Mouse (Mus musculus) gonadal fat pad, adult 2 months (tissue): ENCODE results near the gene Stk32c. TPM values are rescaled to one million over a fixed set of nuclear protein-coding genes. Genes with fewer than 3 reads are reported as not detected.

Experiments used
- DNase-seq: peaks from one replicate; pipeline ENCODE4 v3.0.0-alpha.2; 2012; ENCODE audit warnings: low read depth
- polyA plus RNA-seq: library from polyadenylated mRNA; depleted of rRNA; stranded (reverse); fragments of >200 nt; gene quantifications from 2 replicates; pipeline ENCODE4 v1.2.3, GENCODE M21; 2012

Stk32c gene
- polyA plus RNA-seq, 1 experiment: 6.6 TPM

GRCm38 (mm10) chr7:139229837-139230236 lies 16.7 kb upstream of the Stk32c start:
- DNase-seq: no peak

- no peak for DNase-seq
Observed at GRCm38 (mm10) chr7:139228447-139229171, 15.5 kb upstream of the Stk32c start.

DNA sequence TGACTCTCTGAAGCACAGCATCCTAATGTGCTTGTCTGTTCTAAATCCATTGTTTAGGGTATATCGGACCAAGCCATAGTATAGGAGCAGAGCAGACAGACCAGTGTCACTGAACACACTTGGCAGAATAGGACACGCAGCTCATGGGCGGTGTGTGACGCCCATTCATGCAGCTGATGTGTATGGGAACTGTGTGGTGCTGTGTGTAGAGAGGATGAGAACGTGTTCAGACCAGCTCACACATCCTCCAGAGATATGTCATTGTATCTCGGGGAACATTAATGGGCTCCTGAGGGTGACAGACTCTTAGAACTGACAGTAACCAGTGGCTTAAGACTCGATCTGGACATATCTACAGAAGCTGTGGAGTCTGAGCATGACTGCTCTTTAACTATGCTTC lies 13.3 kb upstream of the Stk32c start:
- DNase-seq: no peak

DNA sequence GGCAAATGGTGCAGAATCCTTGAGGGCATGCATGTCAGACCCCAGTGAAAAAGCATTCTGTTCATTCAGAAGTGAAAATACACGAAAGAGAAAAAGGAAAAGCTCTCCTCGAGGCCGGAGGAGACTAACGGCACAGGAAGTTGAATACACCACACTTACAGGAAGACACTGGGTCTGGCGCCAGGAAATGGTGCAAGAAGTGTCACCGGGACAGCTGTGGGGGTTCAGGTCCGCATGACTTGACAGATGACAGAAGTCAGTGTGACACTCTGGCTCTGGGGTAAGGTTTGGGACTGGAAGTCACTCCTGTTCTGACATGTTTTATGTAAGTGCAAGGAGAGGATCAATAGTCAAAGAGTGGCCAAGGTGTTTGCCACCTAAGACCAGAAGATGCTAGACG lies 11.6 kb upstream of the Stk32c start:
- no peak for DNase-seq

GRCm38 (mm10) chr7:139224070-139224469 lies 11.0 kb upstream of the Stk32c start:
- DNase-seq: no peak

DNA sequence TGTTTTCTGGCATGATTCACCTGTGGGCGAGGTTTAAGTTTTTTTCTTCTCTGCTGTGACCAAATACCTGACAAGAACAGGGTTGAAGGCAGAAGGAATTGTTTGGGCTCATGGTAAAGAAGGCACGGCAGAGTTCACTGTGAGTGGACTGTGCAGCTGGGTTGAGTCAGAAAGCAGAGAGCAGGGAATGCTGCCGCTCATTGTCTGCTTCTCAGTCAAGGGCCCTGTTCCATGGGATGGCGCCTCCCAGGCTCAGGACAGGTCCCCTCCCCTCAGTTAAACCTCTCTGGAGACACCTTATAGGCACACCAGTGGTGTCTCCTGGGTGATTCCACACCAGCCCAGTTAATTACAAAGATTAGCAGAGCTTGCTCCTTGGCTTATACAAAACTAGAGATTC lies 9.2 kb upstream of the Stk32c start:
- no peak for DNase-seq

GRCm38 (mm10) chr7:139221856-139222255 lies 8.7 kb upstream of the Stk32c start:
- DNase-seq: no peak

DNA sequence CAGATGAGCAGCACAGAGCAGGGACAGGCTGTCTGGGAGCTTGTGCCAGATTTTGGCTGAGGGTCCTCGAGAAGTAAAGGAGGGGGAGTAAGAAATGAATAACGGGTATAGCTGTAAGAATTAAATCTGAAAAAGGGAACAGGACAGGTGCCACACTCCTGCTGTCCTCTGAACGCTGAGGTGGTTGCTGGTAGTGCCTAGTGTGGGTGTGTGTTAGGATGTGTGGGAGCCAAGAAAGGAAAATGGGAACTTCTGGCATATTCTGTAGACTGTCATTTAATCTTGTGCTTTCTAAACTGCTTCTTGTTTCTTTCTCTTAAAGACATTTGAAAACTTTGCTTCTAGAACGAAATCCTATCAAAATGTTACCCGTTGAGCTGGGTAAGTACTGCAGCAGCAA lies 8.0 kb upstream of the Stk32c start:
- no peak for DNase-seq

GRCm38 (mm10) chr7:139220303-139220702 lies 7.2 kb upstream of the Stk32c start:
- DNase-seq: no peak

- DNase-seq: no peak
Observed at GRCm38 (mm10) chr7:139219486-139219885, 6.4 kb upstream of the Stk32c start.

DNA sequence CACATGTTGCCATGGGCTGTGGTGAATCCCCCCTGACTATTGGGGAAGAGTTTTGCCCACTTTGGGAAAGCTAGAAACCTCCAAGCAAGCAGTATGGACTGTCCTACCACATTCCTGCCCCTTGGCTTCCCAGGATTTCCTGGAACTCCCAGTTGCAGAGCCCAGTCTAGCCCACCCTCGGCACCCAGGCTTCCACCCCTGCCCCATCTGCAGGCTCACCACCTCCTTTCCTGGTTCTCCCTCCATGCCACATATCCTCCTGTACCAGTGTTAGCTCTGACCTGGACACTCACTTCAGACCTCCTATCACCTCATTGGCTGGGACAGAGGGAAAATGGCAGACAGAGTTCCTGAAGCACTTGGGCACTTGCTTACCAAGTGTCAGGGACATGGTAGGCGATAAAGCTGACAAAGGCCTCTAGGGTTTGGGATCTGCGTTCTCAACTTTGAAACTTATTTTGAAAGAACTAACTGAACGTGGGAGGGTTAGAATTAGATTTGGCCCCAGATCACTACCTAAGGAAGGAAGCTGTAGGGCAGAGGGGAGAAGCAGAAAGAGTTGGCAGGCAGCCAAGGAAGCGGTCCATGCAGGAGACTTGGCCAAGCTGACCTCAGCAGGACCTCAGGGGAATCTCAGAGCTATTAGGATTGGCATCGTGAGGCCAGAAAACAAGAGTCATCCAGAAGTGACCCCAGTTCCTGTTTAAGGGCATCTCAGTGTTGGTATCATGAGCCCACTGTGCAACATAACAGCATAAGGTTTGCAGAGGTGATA lies 5.7 kb upstream of the Stk32c start:
- DNase-seq: no peak

DNA sequence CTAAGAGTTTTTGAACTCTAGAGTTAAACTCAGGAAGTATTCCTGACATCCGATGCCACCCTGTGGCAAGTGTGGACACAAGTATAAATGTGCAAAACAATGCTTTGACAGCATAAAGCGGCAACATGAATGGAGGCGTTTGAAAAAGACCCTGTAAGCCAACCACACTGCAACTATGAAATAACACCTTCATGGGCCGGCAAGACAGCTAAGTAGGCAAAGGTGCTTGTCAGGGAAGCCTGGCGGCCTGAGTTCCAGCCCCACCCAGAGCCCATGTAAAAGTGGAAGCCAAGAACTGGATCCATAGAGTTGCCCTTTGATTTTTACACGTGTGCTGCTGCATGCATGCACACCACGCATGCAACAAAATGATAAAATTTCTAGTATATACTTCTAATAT lies 3.9 kb upstream of the Stk32c start:
- no peak for DNase-seq

DNA sequence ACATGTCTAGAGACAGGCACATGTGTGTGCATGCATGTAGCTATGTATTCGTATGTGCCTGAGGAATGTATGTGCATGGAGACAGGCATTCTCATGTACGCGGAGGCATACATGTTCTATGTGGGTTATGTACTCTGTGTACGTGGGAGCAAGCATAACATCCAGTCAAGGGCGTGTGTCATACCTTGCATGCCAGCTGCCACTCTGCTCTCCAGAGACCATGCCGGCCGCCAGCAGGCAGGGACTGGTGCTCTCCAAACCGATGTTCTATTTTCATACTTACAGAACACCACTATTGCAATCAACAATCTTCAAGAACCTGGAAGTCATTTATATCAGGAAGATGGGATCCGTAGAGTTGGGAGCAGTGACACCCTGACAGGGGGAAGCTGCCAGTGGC lies 3.4 kb upstream of the Stk32c start:
- DNase-seq: no peak

DNA sequence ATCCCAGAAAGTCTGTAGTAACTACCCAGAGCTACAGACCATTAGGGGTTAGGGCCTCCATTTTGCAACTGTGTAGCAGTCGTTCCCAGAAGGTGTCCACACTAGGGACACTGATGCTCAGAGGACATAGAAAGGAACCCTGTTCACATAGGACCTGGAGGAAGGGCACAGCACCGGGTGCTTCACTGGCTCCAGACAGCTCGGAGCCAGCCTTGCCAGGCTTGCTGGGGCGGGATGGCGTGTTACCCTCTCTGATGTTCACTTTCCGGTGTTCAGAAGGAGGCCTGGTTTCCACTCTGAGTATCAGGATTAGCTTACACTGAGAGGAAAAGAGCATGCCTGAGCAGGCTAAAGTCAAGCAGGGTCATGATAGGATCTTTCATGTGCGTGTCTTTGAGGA lies 2.8 kb upstream of the Stk32c start:
- no peak for DNase-seq

GRCm38 (mm10) chr7:139215516-139215915 lies 2.4 kb upstream of the Stk32c start:
- no peak for DNase-seq

DNA sequence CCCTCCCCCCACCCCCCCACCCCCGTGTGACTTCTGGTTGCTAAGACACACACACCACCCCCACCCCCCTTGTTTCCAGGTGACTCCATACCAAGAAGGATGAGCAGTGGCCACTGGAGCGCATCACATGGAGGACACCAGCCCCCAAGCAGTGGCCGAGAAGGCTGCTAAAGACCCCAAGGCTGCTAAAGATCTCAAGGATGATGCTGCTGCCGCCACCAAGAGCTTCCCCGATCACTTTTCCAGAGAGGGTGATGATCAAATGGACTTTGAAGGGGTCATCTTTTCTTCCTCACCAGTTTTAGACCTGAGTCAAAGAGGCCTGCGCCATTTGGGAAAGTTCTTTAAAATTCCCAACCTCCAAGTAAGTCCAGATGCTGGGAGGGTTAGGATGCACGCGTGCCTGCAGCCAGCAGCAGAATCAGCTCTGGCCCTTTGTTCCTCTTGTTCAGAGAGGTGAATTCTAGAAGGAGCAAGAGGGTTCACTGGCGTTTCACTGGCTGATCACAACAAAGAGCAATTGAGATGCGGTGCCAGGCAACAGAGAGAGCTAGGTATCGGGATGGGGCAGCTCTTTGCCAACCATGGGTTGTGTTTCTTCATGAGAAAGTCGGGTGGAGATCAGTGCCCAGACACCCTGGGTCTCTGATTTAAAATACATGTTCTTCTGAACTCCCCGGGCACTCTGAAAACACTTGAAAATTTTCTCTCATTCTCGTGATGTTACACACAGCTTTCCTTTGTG lies 1.7 kb upstream of the Stk32c start:
- no peak for DNase-seq

- DNase-seq: no peak
Observed at GRCm38 (mm10) chr7:139214160-139214559, 1.1 kb upstream of the Stk32c start.

DNA sequence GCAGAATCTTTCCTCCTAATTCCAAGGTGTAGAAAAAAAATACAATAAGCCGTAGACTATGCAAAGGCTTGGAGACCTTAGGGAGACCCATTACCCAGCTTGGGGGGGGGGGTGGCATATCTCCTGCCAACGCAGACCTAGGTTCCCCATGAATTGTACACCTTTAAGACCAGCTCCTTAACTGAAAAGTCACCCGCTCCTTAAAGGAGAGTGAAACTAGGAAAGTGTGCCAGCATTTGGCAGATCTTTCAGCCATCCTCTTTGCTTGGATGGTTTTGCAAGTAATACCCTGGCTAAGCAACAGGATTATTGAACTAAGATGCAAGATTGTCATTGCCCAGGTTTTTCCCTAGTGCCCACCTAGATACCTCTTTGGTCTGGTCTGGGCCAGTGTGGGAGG lies 644 bp upstream of the Stk32c start:
- DNase-seq: no peak

GRCm38 (mm10) chr7:139211761-139212160 lies 1.3 kb downstream of the Stk32c start:
- DNase-seq: no peak

DNA sequence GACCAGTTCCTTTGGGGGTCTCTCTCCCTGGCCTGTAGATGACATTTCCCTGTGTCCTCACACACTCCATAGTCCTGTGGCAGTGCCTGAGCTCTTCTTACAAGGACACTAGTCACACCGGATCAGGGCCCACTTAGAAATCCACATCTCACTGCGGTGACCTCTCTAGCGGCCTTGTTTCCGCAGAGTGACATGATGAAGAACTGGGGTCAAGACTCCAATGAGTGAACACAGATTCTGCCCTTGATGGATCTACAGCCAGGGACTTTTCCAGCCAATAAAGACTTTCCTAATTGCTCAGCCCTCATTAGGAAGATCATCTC lies 4.4 kb downstream of the Stk32c start:
- DNase-seq: no peak

DNA sequence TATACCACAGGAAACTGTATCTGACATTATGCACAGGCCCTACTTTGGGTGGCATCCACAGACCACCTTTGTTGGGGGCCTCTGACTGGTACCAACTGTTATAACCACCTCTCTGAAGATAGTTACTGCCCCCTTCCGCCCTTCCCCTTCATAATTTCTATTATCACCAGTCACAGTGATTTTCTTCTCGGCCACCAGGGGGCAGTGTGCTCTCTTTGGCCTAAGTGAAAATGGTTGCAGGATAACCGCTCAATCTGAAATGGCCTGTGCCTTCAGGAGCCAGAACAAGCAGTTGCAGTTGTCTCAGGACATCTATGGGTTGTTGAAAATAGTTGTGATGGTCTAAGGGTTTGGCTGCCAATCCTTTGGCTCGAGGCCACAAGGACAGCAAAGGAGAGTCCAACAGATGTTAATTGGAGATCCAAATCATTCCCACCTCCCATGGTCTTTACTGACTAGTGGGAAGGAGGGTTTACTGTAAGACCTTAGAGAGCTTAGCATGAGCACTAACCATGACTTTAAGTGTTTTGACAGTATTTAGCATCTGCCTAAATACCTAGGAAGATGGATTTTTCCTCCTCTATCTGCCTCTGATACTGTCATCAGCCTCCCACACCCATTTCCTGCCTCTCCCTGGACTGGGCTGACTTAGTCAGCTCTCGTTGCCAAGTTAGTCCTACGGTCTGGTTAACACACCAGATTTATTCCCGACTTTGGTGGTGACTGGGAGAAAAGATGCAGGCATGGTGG lies 4.9 kb downstream of the Stk32c start:
- DNase-seq: no peak

- DNase-seq: no peak
Observed at GRCm38 (mm10) chr7:139201209-139201608, 11.9 kb downstream of the Stk32c start.
